Mouse (Mus musculus) ovary, postnatal 36 days (tissue): ENCODE results near the gene Nfkbil1.

Experiments used
- DNase-seq: peaks from one replicate; pipeline ENCODE4 v3.0.0; 2022; ENCODE audit warnings: low spot score, mixed read lengths

Nfkbil1 gene

DNA sequence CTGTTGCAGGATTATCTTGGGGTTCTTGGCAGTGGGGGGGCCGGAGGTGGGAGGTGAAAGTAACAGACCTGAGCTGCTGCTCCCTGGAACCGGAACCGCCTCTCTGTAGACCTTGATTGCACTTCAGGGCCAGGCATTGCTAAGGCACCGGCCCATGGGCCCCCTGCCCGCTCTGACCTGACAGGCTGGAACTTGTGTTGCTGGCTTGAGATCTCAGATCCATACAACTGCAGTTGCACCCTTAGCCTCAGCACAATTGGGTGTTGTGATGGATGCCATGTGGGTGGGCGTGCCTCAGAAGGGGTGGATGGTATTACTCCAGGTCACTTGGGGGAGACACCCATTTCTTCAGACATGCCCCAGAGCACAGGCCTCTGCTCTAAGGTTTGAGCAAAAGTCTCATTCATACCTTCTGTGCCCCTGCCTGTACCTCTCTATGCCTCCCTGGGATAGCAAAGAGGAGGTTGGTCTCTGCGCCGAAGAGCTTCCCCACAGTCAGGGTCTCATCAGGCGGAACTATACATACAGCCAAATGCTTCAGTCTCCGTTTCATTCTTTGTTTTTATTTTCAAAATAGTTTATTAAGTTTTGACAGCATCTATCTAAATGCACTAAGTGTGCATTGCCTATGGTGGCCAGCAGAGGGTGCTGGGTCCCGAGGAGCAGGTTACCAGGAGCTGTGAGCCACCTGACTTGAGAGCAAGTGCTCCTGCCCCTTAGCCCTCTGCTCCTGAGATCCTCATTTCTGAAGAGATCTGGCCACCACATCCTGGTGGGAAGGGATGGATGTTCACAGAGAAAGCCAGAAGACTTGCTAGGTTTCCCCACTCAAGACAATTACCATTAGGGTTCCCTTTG, 18.9 kb upstream of the Nfkbil1 start:
- peak; percentile 52 for DNase-seq

DNA sequence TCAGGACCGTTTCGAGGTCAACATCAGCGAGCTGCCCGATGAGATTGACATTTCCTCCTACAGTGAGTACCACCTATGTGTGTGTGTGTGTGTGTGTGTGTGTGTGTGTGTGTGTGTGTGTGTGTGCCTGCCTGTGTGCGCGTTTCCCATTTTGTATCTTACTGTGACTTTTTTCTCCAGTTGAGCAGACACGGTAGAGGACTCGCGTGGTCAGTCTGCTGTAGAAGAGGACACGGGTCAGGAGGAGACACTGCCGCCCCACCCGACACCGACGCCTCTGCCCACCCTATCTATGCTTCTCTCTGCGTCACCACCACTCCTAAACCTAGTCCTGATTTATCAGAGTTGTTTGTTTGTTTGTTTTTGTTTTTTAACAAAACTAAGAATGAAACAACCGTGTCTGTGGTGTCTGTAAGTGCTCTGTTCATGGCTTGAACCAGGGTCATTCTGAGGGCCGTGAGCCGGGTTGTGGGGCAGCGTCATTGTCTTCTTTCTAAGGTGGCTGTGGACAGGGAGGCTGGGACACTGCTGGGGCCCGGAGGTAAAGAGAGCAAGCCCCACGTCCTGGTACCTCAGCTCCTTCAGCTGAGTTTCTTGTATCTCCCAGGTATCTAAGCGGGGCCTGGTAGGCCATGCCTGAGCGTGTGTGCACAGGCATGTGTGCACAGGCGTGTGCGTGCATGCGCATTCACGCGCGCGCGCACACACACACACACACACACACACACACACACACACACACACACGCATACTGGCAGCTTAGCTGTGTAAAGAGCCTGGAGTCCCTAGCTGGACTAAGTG, 17.9 kb upstream of the Nfkbil1 start:
- DNase-seq, result no peak

DNA sequence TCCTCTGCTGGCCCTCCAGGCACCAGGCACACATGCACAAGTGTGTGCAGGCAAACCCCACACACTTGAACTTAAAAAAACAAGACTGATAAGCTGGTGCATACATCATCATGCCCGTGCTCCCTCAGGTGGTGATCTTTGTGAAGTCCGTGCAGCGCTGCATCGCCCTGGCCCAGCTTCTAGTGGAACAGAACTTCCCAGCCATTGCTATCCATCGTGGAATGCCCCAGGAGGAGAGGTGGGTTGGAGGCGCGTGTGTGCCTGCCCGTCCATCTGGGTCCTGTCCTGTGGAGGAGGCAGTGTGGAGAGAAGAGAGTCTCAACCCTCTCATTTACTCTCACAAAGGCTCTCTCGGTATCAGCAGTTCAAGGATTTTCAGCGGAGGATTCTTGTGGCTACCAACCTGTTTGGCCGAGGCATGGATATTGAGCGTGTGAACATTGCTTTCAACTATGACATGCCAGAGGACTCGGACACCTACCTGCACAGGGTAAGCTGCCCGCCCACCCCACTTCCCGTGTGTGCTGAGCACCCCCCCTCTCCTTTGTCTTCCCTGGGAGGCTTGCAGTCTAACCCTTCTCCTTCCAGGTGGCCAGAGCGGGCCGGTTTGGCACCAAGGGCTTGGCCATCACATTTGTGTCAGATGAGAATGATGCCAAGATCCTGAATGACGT, 17.2 kb upstream of the Nfkbil1 start:
- no peak for DNase-seq

GRCm38 (mm10) chr17:35251981-35252380, 16.4 kb upstream of the Nfkbil1 start:
- no peak for DNase-seq

GRCm38 (mm10) chr17:35251162-35251719, 15.6 kb upstream of the Nfkbil1 start:
- no peak for DNase-seq

DNA sequence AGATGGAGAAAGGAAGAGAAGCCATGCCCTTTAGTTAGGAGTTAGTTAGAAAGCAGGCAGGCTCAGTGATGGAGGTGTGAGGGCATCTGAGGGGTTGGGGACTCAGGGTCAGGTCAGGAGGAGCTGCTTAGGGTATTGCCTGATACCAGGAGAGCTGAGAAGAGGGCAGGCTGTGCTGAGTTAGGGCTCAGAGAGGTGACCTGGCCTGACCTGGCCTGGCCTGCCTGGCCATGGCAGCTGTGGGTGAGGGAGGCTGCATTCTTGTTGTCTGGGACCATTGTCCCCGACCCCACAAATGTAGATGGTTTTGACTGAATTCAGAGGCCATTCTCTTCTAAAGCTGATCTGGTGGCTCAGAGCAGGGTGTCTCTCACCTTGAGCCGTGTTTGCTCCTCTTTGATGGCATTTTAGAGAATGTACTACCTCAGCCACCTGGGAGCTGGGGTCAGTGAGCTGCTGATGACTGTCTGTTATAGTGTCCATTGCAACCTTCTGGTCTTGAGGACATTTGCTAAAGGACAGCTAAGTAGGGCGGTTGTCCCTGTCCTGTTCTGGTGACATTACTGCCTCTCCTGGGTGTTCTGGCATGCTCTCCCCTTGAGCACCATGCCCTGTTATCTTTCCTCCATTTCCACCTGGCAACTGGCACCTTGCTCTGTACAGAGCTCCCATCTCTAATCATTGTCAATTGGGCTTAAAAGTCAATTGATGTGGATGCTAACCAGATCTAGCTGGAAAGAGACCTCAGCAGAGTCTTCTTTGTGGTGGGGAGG, 14.9 kb upstream of the Nfkbil1 start:
- DNase-seq, result no peak

- no peak for DNase-seq
Measured at GRCm38 (mm10) chr17:35249451-35250197, 14.0 kb upstream of the Nfkbil1 start.

GRCm38 (mm10) chr17:35248986-35249385, 13.4 kb upstream of the Nfkbil1 start:
- DNase-seq, result no peak

GRCm38 (mm10) chr17:35247144-35247543, 11.6 kb upstream of the Nfkbil1 start:
- DNase-seq, result no peak

DNA sequence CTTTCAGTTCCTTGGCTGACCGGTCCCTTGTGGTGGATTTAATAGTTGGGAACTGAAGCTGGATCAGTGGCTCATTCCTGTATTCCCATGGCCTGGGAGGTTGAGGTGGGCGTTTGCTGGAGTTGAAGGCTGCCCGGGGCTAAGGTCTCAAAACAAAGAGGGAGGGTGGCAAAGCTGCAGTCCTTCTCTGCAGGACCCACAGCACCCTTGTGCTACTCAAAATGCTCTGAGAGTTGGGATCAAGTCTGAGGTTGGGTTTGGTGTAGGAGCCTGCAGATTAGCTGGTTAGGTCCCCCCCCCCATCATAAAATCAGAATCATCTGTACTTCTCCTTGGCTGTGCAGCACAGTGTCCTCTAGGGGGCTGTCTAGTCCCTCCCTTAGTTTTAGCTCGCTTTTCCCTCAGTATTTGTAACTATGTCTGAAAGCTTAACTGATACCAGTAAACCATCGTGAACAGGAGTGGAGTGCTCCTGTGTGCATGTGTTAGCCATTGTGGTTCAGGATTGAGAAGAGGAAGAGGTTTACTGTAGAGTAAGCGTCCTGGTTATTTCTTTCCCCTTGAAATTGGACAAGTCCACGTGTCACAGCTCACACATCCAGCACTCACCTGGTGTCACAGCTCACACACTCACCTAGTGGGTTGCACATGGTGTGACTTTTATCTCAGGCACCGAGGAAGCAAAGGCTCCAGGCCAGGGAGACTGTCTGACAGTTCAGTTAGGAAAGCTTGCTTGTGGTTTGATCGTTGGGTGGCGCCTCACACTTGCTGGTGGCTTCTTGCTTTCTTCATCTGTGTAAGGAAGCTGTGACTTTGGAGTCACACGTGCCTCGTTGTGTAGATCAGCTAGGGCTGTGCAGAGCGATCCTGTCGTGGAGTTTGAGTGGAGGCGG, 10.4 kb upstream of the Nfkbil1 start:
- DNase-seq, result no peak

DNA sequence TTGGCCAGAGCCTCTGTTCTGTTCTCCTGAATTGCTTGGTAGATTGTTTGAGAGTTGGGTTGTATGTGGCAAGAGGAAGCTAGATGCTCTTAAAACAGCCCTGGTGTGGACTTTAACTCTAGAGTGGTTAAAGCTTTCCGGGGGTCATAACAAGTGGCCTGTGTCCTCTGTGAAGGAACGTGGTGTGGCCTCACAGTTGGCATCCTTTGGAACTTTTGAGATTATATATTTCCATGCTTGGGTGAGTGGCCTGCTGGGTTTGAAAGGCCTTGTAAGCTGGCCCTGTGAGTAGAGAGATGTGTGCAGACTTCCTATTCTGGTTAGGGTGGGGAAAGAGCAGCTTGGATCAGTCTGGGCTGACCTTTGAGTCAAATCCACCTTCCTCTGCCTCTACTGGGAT, 9.4 kb upstream of the Nfkbil1 start:
- no peak for DNase-seq

DNA sequence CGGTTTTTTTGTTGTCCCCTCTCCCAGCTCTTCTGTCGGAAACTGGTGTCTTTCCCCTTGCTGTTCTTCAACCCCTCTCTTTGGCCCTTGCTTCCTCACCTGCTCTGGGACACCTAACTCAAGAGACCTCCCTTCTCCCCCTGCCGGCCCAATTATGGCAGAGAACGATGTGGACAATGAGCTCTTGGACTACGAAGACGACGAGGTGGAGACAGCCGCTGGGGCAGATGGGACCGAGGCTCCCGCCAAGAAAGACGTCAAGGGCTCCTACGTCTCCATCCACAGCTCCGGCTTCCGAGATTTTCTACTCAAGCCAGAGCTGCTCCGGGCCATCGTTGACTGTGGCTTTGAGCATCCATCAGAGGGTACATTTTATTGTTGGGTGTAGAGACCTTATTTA, 7.5 kb upstream of the Nfkbil1 start:
- peak; percentile 44 for DNase-seq

- peak; percentile 53 for DNase-seq
Measured at GRCm38 (mm10) chr17:35242015-35242941, 6.7 kb upstream of the Nfkbil1 start.

DNA sequence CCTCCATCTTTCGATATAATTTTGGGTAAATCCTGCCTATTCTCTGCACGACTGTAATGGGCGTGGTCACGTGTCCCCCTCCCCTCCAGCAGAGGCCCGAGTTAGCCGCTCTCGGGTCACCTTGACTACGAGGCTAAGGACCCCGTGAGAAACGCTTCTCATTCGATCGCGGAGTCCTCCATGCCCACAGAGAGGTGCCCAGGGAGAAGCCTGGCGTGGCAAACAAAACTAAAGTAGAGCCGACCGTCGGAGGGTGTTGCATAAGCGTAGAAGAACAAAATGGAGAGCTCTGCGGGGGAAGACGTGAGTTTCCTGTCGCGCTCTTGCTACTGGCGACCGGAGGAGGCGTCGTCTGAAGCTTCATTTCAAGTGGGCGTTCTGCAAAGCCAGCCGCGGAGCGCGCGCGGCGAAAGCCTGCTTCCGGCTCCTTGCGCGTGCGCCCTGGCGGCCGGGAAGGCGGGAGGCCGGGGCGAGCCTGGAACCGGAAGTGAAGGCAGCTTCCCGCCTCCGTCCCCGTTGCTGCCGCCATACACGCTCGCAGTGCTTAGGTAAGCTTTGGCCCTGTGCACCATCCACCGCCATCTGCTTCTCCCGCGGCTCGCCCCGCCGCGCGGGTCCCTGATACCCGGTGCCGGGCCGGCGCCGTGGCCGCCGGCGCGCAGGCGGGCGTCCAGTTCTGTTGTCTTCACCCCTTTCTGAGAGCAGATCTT, 5.9 kb upstream of the Nfkbil1 start, which contains the start of gene Ddx39b:
Ddx39b (plus strand) TSS at position 442 of the 710 bp plus-strand sequence.
- DNase-seq, result peak; percentile 97

- DNase-seq, result no peak
Measured at GRCm38 (mm10) chr17:35240384-35241304, 5.1 kb upstream of the Nfkbil1 start.

DNA sequence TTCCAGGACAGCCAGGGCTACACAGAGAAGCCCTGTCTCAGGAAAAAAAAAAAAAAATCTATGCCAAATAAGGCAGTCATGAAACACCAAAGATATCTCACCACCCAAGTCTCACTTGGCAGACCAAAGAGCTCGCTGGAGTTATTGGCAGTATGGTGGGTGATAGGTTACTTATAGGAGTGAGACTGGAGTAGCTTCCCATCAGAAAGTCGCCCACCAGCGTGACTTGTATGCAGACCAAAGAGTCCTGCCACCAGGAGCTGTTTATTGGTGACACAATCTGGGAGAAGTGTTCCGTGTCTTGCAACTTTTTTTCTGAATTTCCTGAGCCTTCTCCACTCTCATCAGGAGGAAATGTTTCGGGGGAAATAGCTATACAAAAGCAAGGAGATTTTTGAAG, 4.1 kb upstream of the Nfkbil1 start:
- DNase-seq, result no peak

DNA sequence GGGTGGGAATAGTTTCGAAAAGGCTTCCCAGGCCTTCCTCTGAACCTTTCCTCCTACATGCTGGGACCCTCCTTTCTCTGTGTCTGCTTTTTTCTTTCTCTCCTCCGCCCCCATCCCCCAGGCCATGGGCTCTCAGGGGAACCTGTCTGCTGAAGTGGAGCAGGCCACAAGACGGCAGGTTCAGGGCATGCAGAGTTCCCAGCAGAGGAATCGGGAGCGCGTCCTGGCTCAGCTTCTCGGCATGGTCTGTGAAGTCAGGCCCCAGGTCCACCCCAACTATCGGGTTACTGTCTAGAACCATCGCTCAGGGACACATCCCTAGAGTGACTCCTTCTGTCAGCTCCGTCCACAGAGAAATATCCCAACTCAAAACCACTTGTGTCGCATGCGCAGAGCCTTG, 1.9 kb upstream of the Nfkbil1 start:
- DNase-seq, result no peak
